Comparison of ENCODE assay signal across 14 mouse cellular contexts in the genomic region with DNA sequence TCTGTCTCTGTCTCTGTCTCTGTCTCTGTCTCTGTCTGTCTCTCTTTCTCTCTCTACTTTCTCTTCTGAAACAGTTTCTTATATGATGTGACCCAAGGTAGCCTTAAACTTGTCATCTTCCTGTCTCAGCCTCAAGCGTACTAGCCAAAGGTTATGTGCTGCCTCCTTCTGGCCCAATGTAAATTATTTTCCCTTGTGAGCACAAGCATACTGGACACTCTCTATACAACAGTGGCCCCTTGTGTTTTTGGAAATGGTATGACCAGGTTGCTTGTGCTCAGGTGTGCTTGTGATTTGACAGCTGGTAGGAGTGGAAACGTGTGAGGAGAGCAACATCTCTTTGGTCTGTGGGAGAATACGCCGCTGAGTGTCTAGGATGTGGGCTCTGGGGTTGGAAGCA. TPM values are rescaled to one million over a fixed set of nuclear protein-coding genes. Genes with fewer than 3 reads are reported as not detected.
A peak's percentile ranks its signal among the peaks of the same experiment; 100 is the strongest.
DNase-seq lines count a peak whose midpoint lies in the region; ATAC-seq and TF ChIP-seq lines count a peak whose summit lies in the region.
"Had no signal": no experiment of that assay in that cellular context is flagged by ENCODE, and none has a peak within 500 bp of the region (broad histone marks: within the 10 kb centered on the region; RNA-seq: fewer than 3 reads in every experiment).

No protein-coding gene starts in this region.

- no peaks in the 10 kb centered on the region for H3K36me3 ChIP-seq in stomach, postnatal 0 days (ENCODE audit: control insufficient read depth, insufficient read depth, low read length)
- H3K36me3 ChIP-seq: liver, embryonic 15.5 days; midbrain, embryonic 15.5 days had no signal

- H3K4me3 ChIP-seq in stomach, postnatal 0 days (ENCODE audit: low read depth, low read length), result no peak overlapping the region
- H3K4me3 ChIP-seq: erythroblast, embryonic 14.5 days; liver, embryonic 15.5 days; midbrain, embryonic 15.5 days had no signal

- peak; percentile 70 for TF ChIP-seq CTCF in stomach, postnatal 0 days (IDR thresholded peaks at IDR 0.05; ENCODE audit: low read depth)

- no peak for ATAC-seq in stomach, postnatal 0 days (ENCODE audit: low FRiP score, low TSS enrichment)
- ATAC-seq: midbrain, embryonic 15.5 days had no signal

- no peak overlapping the region for H3K27ac ChIP-seq in stomach, postnatal 0 days (replicated peaks)
- H3K27ac ChIP-seq: liver, embryonic 15.5 days; midbrain, embryonic 15.5 days had no signal

- H3K4me1 ChIP-seq in stomach, postnatal 0 days (replicated peaks; ENCODE audit: control insufficient read depth, insufficient read depth), result no peaks in the 10 kb centered on the region
- H3K4me1 ChIP-seq: liver, embryonic 15.5 days; midbrain, embryonic 15.5 days had no signal

- no peak for TF ChIP-seq EP300 in stomach, postnatal 0 days (optimal IDR thresholded peaks at IDR 0.05)

- WGBS in stomach, postnatal 0 days, result 87% methylated on average over 4 of the region's 4 CpGs

- no peak overlapping the region for H3K4me2 ChIP-seq in stomach, postnatal 0 days (replicated peaks; ENCODE audit: low read depth)
- H3K4me2 ChIP-seq: liver, embryonic 15.5 days; midbrain, embryonic 15.5 days had no signal

- H3K9ac ChIP-seq in stomach, postnatal 0 days (ENCODE audit: low read length), result no peak overlapping the region
- H3K9ac ChIP-seq: liver, embryonic 15.5 days; midbrain, embryonic 15.5 days had no signal

- H3K27me3 ChIP-seq in stomach, postnatal 0 days (ENCODE audit: control insufficient read depth, insufficient read depth, low read length), result no peaks in the 10 kb centered on the region
- H3K27me3 ChIP-seq: liver, embryonic 15.5 days; midbrain, embryonic 15.5 days had no signal

- no peaks in the 10 kb centered on the region for H3K9me3 ChIP-seq in stomach, postnatal 0 days (ENCODE audit: control insufficient read depth, low read length)
- H3K9me3 ChIP-seq: liver, embryonic 15.5 days; midbrain, embryonic 15.5 days had no signal

- peak; percentile 17 for DNase-seq in kidney, adult 9 months
- DNase-seq in kidney, adult 11 months, result no peak
- peak; percentile 43 to 50 for DNase-seq in spleen, postnatal 36 days (ENCODE audit: low spot score in 2 of 2)
- no peak for DNase-seq in spleen, adult 12 weeks (ENCODE audit: low spot score)
- peak; percentile 51 for DNase-seq in R1 (ENCODE audit: low read depth, low spot score)
- DNase-seq in stomach, postnatal 0 days (ENCODE audit: low spot score), result no peak
- no peak for DNase-seq in gastrocnemius, postnatal 25 days
- no peak for DNase-seq in left cerebral cortex, adult 18-20 months (ENCODE audit: low spot score in 2 of 2)
- DNase-seq: cerebellum, postnatal 14 days; kidney, adult 8-10 months; layer of hippocampus, postnatal 36 days had no signal

RNA-seq across cellular contexts. Expression of a gene that starts 42.6 kb away (rescaled TPM):
- 7.7 and 9.1 TPM in 2 replicates for polyA plus RNA-seq in stomach, postnatal 0 days (2015; fragmentation: Nextera tagmentation; extraction: Ambion mirVana)
- 10 to 100 TPM; 27.0 to 27.2 TPM for total RNA-seq in gastrocnemius, postnatal 25 days (2021)
- total RNA-seq in left cerebral cortex, adult 18-20 months (2021), result 100 to 1,000 TPM; 112 to 118 TPM

Comparison
In these comparisons a context has a peak if more than half of its experiments do, and no peak if none do; other contexts are left out.
1. DNase-seq: peak in kidney, adult 9 months (single experiment), spleen, postnatal 36 days (2 of 2) and R1 (single experiment); none in kidney, adult 11 months (single experiment), spleen, adult 12 weeks (single experiment), stomach, postnatal 0 days (single experiment), gastrocnemius, postnatal 25 days (single experiment) and left cerebral cortex, adult 18-20 months (0 of 2).
2. RNA of a gene that starts 42.6 kb away (total RNA-seq): 112 to 118 TPM in left cerebral cortex, adult 18-20 months; 27.0 to 27.2 TPM in gastrocnemius, postnatal 25 days; every median in the first group is over 4 times any median in the second.